Mouse (Mus musculus) adrenal gland, postnatal 36 days (tissue): ENCODE results near the gene Tkt. TPM values are rescaled to one million over a fixed set of nuclear protein-coding genes. Genes with fewer than 3 reads are reported as not detected.
"Not testable (repeated sequence)": the region's sequence is repeated elsewhere in the genome, so short reads cannot be mapped to it uniquely, and the experiment has no call there.

ENCODE experiments used
- DNase-seq, 2 experiments: peaks; one replicate each; pipeline ENCODE4 v3.0.0; 2021; ENCODE audit warnings: mixed read lengths in 1 of 2
- total RNA-seq, 2 experiments: library from RNA; stranded (reverse); gene quantifications; 2 replicates each; pipeline ENCODE4 v1.2.3; 2021

The Tkt gene
- total RNA-seq, 2 experiments from 2014 or later = 1,323 to 1,442 TPM

GRCm38 (mm10) chr14:30551981-30552380, 3.8 kb downstream of the Tkt start:
- DNase-seq = peak in 1 of 2 experiments; percentile 1

GRCm38 (mm10) chr14:30553185-30553584, 5.0 kb downstream of the Tkt start:
- peak; percentile 29 to 58 for DNase-seq

GRCm38 (mm10) chr14:30556651-30557050, 8.5 kb downstream of the Tkt start:
- no peak for DNase-seq

DNA sequence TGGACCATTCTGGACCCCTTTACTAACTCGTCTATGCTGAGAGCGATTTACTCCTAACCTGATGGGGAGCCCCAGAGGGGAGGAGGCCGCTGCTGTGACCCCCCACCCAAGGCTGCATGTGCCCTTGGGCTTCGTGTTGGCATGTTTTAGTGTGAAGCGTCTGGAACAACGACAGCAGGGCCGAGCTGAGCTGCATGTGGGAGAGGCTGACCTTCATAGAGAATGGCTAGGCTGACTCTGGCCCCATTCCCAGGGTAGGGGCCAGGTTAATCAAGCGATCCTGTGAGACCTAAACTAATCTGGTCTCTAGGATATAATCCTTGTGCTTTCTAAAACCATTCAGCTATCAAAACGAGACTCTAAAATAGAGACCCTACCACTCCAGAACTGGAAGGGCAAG, 9.6 kb downstream of the Tkt start:
- peak; percentile 52 to 54 for DNase-seq

GRCm38 (mm10) chr14:30559321-30559850, 11.2 kb downstream of the Tkt start:
- no peak for DNase-seq

DNA sequence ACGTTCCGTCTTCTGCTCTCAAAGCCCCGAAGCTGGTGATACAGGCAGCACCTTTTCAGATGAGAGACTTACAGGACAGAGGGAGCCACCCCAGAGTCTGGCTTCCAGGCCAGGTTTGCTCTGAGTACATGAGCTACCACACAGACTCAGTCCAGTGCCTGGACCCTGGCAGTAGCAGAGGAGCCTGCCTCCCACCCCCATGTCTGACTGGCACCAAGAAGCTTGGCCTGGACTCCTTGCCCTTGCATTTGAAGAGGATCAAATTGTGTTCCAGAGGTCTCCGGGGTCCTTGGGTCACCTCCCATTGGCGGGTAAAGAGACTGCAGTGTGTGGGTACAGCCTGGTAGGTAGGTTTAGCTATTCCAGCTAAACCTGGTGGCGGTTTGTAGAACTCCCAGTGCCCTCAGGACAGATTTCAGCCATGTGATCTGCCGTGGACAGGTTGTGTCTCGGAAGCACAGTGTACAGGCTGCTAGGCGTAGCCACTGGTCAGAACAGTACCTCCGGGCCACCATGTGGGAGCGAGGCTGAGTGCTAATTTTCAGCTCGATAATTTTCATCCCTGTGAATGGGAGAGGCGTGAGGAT, 12.7 kb downstream of the Tkt start:
- DNase-seq = peak in 1 of 2 experiments; percentile 4

DNA sequence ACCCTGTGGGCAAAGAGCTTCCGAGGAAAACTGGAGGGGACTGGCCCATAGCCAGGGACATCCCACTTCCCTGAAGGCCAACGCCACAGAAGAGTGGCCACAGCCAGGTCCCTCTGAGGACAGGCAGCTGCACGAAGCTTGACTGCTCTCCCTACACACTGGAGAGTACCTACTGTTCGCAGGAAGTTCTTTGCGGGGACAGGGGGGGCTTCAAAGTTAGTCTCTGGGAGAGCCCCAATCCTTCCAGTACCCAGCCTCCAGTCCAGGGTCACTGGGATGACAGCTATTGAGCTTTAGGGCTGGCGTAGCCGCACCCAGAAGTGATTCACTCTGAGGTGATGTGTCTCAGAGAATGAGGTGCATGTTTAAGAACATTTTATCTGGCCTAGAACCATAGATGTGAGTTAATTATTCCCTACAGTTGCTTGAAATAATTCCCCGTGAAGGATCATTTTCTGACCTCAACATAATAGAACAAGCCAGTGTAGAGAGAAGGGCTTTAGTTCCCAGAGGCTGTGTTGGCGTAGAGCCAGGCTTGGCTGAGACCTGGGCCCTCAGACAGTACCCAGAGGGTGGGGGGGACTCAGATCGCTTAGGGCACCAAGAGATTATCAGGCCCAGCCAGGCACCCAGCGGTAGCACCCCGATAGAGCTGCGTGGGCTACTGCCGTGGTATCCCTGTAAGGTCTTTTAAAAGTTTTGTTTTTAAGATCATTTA, 13.5 kb downstream of the Tkt start:
- peak; percentile 58 to 66 for DNase-seq

DNA sequence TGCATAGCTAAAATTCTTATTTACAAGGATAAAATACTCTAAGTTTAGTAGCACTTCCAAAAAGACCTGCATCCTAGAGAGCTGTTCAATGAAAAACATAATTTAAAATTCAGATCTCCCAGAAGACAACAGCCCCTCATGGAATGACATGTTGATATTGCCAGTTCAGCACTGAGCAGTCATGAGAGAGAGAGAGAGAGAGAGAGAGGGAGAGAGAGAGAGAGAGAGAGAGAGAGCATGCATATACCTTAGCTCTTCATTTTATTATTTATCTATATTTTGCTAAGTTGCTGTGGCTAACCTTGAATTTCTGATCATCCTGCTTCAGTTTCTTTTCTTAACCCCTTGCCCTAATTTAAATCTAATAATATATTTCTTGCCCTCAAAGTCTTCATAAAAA, 14.2 kb downstream of the Tkt start:
- DNase-seq = no peak

GRCm38 (mm10) chr14:30564451-30564850, 16.3 kb downstream of the Tkt start:
- DNase-seq = peak; percentile 82 to 86

DNA sequence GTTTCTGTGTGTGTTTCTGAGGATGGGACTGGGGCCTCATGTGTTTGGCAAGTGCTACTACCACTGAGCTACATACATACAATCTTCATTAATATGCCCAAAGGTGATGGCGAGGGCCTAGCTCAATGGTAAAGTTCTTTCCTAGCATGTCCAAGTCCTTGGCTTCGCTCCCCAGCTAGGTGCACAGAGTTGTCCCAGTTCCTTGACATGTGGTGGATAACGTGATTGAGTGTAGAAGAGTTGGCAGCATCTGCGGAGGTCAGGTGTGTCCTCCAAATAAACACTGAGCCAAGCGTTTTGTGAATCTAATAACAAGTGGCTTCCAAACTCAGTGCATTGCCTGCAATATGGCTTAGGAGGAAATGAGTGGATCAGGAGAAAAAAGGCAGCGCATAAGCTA, 18.2 kb downstream of the Tkt start:
- DNase-seq = no peak

DNA sequence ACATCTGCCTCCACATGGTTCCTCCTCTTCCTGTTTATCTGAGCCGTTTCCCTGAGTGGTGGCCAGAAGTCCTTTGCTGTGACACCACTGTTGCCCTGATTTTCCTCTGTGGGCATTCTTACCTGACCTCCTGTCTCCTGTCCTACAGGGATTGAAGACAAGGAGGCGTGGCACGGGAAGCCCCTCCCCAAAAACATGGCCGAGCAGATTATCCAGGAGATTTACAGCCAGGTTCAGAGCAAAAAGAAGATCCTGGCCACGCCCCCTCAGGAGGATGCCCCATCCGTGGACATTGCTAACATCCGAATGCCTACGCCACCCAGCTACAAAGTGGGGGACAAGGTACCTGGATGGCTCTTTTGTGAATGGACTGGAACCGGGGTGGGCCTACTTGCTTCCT, 19.9 kb downstream of the Tkt start:
- DNase-seq = no peak

DNA sequence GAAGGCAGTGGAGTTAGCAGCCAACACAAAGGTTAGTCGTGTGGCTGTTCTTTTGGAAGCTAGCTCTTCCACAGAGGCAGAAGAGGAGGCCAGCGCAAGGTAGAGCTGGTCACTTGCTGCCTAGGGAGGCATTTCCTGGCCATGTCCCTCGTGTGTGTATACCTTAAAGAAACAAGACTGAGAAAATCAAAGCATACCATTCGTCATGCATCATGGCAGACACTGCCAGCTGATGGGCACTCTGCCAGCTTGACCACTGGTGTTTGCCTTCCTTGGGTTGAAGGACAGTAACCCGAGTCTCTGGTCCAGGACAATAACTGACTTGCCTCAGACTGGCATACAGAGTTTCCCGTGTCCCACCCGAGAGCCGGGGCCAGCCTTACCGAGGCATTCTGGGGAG, 22.1 kb downstream of the Tkt start:
- peak; percentile 81 to 86 for DNase-seq

DNA sequence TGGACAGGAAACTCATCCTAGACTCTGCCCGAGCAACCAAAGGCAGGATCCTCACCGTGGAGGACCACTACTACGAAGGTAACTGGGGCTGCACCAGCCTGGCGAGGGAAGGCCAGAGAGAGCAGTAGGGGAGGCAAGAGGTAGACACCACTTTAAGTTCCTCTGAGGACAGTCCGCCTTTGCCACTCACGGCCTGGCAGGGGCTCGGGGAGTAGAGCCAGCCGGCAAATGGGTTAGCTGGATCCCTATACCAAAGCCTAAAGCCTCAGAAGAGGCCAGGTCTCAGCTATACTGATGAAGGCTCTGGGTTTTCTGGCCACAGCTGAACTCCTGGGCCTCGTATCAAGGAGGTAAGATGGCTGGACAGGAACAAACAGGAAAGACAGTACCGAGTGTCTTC, 24.1 kb downstream of the Tkt start:
- no peak for DNase-seq

GRCm38 (mm10) chr14:30573235-30573634, 25.1 kb downstream of the Tkt start:
- peak; percentile 64 to 80 for DNase-seq

DNA sequence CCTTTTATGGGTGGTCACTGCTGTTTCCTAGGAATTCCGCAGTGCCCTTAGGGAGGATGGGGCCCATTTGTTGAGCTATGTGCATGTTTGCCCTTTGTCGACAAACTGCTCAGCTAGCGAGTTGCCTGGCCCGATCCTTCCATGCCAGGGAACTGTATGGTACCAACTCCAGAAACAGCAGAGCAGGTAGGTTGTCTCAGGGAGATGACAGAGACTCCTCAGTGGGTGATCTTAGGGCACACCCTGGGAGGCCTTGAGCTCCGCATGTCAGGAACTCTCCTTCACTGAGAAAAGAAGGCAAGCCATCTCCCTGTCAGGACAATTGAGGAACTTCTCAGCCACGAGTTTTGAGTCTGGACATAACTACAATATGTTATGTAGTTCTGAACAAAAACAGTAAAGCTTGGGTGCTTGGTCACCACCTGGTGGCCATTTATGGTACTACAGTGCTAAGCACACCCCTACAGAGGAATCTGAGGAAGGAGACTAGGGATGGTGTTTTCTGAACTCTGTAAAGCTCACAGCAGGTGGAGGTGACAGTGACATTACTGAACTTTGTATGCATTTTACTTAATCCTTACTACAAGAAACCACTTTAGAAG, 25.9 kb downstream of the Tkt start:
- peak; percentile 82 for DNase-seq

GRCm38 (mm10) chr14:30575791-30576190, 27.6 kb downstream of the Tkt start:
- DNase-seq = no peak

GRCm38 (mm10) chr14:30576260-30576659, 28.1 kb downstream of the Tkt start:
- DNase-seq = no peak

DNA sequence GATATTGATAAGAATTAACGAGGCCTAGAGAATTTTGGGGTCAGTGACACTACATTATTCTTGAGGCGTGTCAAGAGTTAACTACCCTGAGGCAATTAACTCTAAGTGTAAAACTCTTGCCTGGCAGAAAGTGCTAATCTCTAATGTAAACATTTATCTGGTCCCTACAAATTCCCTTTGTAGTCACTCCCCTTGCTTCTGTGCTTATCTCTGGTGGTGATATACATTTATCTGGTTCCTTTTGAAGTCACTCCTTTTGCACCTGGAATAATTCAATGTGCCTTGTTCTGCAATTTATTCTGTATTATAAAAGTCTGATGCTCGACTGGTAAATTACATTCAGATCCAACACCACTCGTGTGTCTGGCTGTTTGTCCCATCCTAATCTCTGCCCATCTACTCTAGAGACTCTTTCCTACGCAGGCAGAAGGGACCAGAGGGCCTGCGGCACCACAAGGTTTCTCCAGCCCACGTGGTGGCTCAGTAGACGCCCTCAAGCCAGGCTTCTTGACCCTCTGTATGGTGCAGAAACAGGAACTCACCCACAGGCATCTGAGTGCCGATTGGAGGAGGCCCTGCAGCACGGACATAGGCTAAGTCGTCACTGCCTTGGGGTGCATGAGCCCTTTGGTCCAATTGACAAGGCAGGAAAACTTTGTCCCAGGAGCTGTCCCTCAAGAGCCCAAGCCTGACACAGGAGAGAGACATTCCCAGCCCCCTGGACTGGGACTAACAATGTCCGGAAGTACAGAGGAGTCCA, 29.3 kb downstream of the Tkt start:
- DNase-seq = not testable (repeated sequence)

- no peak for DNase-seq
Measured at GRCm38 (mm10) chr14:30579180-30579579, 31.0 kb downstream of the Tkt start.

DNA sequence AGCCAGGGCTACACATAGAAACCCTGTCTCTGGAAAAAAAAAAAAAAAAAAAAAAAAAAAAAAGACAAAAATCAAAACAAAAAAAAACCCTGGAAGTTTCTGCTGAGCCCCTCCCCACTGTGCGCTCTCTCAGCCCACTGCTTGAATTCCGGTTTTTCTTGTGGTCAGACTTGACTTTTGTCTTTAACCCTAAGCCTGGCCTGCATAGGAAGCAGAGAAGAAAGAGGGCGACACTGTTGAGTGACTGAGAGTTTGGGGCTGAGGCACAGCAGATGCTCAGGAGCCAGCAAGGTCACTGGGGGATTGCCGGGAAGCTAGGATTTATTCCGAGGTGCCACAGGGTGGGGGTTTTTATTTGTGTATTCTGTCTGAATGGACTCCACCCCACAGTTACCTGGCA, 31.7 kb downstream of the Tkt start:
- no peak for DNase-seq

DNA sequence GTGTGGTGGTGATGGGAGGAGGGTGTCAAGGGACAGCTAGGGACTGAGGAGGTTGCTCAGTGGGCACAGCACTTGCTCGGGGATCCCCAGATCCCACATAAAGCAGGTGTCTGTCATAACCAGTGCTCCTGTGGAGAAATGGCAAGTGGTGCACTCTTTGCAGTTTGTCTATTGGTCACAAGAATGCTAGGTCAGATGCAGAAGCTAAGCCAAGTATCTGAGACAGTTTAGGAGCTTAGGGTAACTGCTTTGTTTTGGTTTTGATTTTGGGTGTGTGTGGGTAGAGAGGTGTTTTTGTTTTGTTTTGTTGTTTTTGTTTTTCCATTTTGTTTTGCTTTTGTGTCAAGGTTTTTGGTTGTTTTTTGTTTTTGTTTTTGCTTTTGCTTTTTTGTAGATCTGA, 33.1 kb downstream of the Tkt start:
- no peak for DNase-seq

GRCm38 (mm10) chr14:30584077-30584476, 35.9 kb downstream of the Tkt start:
- no peak for DNase-seq
